Mouse (Mus musculus): ENCODE measurements around the gene Mpnd.

Gene Mpnd

DNA sequence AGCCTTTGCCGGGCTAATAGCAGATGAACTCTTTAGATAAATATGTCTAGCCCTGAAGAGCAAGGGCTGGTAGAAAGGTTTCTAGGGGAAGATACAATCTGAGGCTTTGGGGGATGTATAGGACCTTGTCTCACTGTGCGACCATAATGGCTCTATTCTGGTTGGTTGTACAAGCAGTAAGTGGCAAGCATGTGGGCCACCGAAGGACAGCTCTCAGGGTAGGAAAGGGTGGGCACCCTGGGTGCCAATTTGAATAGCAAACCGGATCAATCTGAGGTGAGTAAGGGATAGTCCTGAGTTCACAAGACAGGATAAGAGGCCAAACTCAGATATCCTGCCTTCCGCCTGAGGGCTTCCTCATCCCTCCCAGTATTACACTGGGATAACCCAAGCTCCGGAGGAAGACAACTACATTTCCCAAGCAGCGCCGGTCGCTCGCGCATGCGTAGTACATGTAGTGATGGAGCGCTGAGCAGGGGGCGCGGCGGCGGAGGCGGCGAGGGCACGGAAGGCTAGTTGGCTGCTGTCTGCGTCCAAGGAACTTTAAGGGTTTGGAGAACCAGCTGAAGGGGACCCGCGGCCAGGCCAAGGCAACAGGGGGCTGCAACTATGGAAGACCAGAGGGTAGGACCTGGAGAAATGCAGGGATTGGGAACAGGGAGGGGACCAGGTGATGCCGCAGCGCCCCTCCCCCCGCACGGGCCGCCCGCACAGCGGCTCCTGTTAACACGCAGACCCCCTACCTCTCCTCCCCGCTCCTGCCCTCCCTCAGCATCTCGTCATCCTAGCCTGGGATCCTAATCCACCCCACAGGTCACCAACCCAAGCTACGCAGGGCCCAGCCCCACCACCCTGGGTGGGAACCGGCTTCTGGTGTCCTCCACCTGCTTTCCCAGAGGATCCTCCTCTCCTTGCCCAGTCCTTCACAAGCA is 19.2 kb upstream of the Mpnd start, which contains the start of gene Fsd1:
Fsd1 (plus strand) TSS at position 480 of the 932 bp plus-strand sequence.
- peak; percentile 25 for DNase-seq (ENCODE audit: low read depth)

DNA sequence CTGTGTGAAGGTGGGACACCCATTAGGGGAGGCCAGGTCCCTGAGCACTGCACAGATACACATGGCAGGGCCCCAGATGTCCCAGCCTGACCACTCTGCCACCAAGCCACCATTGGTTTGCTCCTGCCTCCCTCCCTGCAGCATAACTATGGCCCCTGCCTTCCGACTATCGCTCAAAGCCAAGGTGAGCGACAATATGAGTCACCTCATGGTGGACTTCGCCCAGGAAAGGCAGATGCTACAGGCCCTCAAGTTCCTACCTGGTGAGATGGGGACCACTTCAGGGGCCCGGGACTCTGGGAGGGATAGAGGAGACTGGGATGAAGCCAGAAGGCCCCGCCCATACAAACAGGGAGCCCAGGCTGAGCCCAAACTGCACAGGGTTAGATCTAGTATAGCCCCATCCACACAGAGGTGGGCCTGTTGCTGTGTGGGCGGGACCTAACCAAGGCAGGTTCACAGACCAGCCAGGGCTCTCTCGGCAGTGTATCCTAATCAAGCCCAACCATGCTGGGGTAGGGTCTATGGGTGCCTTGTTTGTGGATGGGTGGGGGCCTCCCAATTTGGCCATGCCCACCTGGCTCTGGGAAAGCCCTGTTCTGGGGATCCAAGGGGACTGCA is 15.1 kb upstream of the Mpnd start:
- no peak for DNase-seq (ENCODE audit: low read depth)

DNA sequence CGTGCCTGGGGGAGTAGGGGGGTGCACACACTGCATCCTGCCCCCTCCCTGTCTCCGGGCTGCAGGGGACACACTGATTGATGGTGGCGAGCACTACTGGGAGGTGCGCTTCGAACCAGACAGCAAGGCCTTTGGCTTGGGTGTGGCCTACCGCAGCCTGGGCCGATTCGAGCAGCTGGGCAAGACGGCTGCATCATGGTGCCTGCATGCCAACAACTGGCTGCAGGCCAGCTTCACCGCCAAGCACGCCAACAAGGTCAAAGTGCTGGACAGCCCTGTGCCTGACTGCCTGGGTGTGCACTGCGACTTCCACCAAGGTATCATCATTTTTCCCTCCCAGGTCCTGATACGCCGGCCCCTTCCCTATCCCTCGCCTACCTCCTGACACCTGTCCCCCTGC is 9.5 kb upstream of the Mpnd start:
- DNase-seq (ENCODE audit: low read depth), result no peak

DNA sequence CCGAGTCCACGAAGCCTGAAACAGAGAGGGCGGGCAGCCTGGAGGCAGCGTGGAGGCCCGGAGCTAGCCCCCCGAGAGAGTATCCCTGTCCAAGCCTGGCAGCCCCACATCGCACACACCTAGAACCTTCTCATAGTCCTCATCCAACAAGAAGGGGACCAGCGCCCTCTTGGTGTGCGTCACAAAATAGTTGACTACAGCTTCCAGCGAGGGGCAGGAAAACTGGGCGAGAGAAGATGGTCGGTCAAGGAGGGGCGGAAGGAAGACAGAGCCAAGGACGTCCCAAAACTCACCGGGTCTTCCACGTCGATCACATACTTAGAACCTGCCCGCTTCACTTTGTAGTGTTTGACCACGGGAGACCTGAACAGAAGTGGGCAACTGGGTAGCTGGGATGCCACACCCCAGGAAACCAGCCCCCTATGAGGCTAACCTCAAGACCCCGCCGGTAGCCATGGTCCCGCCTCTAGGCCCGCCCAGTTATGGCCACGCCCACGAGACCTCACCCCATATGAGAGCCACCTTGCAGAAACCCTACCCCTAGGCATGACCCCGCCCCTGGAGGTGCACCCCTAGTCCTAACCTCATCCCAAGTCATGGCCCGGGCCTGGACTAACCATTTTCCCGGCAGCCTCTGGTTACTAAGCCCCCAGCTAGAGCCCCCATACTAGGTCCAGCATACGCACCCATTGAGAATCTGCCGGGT is 5.6 kb upstream of the Mpnd start:
- DNase-seq (ENCODE audit: low read depth), result no peak

DNA sequence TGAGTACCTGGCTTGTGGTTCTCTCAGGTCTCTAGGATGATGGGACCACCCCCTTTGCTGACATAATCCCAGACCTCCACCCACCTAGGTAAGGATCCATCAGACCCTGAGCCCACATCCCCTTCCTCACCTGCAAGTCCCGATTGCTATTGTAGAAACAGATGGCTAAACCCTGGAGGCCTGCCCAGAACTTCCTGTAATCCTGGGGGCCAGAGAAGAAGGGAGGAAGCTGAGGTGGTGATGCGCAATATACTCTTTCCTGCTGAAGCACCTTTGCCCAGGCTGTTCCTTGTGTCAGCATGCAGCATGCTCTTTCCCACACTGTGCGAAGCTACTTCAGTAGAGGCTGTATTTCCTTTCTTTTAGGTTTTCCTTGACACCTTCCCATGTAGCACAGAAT is 2.5 kb upstream of the Mpnd start:
- no peak for DNase-seq (ENCODE audit: low read depth)

DNA sequence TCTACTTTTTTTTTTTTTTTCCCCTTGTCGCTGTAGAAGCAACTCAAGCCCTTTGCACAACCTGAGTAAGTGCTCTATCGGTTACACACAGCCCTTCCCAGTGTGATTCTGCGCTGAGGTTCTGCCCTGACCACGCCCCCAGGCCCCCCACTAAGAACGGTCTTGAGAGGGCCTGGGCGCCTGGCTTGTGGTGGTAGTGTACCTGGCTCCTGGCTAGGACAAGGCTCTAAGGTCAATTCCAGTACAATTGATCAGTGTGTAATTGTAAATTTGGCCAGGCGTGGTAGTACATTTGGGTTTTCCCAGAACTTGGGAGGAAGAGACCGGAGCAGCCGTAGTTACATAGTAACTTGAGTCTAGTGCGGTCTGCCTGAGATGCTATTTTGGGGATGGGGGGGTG is 1.4 kb downstream of the Mpnd start:
- no peak for DNase-seq (ENCODE audit: low read depth)

DNA sequence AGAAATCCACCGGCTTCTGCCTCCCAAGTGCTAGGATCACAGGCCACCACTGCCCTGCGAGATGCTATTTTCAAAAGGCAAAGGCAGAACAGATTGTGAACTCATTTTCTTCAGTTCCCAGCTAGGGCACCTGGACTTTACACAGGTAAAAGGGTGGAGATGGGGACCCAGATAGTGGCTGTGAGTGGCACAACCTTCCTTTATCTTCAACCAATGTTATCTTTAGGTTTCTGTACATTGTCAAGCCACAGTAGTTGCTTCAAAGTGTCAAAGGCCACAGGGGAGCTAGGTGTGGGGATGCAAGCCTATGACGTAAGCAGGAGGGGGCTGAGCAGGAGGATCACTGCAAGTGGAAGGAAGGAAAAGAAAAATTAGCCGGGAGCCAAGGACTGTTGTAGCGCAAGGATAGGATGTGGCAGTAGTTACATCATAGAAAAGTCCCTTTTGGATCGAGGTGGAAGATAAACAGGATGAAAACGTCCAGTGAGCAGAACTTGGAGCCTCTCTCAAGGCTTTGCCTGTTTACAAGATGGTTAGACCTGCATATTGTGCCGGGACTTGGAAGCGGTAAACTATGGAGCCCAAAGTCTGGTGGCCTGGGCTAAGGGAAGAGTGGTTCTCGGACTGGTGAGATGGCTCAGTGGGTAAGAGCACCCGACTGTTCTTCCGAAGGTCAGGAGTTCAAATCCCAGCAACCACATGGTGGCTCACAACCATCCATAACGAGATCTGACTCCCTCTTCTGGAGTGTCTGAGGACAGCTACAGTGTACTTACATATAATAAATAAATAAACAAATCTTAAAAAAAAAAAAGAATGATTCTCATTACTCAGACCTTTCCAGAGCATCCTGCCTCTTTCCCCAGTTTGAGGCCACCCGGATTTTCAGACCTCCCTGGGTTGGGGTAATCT is 2.2 kb downstream of the Mpnd start:
- DNase-seq (ENCODE audit: low read depth), result peak; percentile 42

DNA sequence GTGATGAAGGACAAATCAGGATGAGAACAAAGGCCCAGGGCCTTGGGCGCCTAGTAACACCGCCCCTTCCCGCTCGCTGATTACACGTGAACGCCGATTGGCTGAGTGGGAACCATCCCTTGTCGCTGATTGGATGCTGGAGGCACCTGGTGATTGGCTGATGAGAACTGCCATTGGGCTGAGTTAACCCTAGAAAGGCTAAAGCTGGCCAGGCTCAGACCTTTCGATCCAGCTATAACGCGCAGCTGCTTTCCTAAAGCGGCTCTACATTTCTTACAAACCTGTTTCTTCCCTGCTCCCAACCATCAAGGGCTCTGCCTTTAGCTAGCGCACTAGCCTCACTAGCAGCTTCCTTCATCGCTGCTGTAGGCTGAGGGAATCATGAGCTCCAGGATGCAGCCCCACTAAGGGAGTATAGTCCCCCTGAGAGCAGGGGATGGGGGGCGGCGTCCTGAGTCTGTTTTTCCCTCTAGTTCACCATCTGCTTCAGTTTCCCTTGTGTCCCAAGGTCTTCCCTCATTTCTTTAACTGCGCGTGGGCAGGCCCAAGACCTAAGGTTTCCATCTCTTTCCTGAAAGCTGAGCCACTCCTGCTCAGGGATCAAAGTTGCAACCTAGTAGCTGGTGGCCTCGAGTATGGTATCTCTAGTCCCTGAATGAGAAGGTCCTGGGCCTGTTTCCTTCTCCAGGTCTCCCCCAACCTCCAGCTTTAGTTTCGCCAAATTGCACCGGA is 3.0 kb downstream of the Mpnd start:
- peak; percentile 96 for DNase-seq (ENCODE audit: low read depth)

DNA sequence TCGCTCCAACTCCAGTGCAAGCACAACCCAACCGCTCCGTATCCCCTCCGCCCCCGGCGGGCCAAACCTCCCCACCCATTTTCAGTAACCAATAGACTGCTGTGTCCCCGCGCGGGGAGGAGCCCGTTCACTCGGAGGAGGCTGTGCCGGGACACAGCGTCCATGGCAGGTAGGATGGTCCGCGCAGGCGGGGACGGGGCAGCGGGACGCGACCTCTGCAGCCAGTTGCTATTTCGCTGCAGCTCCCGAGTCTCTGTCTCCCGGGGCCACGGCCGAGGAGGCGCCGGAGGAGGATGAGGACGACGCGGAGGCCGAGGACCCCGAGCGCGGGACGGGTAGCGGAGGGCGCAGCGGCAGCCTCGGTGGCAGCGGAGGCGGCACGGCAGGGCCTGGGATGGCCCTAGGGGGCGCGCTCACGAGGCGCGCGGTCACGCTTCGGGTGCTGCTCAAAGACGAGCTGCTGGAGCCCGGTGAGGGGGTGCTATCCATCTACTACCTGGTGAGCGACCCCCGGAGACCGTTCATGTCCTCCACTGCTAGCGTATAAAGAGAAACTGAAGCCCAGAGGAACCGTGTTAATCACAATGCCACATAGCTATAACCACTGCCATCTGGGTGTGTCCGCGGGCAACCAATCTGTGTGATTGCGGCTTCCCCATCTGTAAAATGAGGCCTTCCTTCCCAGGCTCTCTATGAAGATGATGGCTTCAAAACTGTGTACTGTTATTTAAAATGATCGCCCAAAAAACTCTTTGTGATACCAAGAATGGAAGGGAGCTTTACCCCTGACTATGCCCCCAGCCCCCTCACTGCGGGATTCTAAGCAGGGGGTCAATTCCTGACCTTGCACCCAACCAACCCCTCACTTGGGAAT is 3.8 kb downstream of the Mpnd start:
- peak; percentile 96 for DNase-seq (ENCODE audit: low read depth)

DNA sequence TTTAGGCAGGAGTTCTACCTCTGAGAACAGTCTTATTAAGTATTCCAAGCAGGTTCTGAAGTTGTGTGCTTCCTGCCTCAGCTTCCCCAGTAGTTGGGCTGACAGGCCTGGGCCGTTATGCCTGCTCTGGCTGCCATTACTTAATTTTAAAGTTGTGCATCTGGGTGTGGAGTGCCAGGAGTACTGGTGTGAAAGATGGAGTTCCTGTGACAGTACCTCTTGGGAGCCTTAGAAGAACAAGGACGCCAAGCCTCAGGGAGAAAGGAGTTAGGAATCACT is 4.4 kb downstream of the Mpnd start:
- DNase-seq (ENCODE audit: low read depth), result no peak

DNA sequence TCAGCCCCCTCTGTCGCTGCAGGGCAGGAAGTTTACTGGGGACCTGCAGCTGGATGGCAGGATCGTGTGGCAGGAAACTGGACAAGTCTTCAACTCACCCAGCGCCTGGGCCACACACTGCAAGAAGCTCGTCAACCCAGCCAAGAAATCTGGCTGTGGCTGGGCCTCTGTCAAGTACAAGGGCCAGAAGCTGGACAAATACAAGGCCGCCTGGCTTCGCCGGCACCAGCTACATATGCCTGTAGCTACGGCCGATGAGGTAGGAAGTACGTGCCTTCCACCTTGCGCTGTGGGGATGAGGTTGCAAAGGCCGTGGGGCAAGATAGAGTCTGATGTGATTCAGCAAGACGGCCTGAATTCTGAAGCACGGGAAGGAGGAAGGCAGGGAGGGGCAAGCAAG is 4.7 kb downstream of the Mpnd start:
- DNase-seq (ENCODE audit: low read depth), result peak; percentile 35

DNA sequence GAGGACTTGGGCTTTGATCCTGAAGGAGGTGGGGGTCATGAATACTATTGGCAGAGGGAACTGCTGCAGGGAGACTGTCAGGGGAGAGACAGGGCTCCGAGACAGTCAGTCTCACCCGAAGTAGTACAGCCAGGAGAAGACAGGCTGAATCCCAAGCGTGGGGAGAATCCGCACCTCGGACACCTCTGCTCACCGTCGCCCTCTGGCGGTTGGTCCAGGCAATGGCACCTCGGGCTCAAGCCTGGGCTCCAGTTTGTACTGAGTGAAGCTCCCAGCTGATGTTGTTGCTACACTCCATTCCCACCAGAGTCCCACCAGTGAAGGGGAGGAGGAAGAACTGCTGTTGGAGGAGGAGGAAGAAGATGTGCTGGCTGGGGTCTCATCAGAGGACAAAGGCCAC is 5.2 kb downstream of the Mpnd start:
- DNase-seq (ENCODE audit: low read depth), result peak; percentile 85

DNA sequence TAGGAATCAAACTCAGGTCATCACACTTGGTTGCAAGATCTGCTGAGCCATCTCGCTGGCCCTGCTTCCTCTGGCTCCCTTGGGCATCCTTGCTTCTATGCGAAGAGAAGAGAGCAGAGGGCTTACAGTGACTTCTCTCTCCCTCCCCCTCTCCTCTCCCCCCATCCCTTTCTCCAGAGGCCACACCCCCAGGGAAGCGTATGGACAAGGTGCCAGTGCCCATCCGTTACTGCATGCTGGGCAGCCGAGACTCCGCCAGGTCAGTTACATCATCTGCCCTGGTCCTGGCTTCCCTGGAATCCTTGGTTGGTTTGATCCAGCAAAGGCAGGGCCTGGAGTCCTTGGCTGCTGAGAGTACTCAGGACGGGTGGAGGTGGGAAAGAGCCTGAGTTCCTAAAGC is 5.9 kb downstream of the Mpnd start:
- DNase-seq (ENCODE audit: low read depth), result no peak

DNA sequence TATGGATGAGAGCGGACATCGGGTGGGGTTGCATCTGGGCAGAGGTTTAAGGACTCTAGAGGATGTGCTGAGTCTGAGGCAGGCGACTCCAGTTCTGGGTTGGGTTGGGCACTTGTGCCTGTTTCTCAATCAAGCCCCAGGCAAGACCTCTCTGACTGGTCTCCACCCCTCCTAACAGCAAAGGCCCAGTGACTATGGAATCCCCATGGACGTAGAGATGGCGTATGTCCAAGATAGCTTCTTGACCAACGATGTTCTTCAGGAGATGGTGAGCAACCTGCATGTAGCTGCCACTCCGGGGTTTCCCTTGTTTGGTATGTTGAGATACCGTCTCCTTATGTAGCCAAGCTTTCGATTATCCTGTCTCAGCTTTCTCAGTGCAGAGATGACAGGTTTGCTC is 9.8 kb downstream of the Mpnd start:
- DNase-seq (ENCODE audit: low read depth), result no peak

DNA sequence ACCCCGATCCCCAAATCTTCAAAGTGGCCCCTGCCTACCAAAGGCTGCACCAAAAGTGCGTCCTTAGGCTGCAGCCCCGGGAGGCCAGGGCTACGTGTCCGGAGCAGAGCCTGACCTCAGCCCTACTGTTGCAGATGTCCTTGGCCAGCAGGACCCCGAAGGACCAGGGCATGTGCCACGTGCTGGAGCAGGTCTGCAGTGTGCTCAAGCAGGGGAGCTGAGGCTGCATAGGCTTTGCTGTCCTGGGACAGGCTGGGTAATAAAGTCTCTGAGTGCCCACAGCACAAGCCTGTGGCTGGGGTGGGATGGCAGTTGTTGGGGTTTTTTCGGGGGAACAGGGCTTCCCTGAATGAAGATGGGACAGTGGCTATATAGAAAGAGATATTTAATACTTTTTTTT is 10.9 kb downstream of the Mpnd start:
- DNase-seq (ENCODE audit: low read depth), result no peak

DNA sequence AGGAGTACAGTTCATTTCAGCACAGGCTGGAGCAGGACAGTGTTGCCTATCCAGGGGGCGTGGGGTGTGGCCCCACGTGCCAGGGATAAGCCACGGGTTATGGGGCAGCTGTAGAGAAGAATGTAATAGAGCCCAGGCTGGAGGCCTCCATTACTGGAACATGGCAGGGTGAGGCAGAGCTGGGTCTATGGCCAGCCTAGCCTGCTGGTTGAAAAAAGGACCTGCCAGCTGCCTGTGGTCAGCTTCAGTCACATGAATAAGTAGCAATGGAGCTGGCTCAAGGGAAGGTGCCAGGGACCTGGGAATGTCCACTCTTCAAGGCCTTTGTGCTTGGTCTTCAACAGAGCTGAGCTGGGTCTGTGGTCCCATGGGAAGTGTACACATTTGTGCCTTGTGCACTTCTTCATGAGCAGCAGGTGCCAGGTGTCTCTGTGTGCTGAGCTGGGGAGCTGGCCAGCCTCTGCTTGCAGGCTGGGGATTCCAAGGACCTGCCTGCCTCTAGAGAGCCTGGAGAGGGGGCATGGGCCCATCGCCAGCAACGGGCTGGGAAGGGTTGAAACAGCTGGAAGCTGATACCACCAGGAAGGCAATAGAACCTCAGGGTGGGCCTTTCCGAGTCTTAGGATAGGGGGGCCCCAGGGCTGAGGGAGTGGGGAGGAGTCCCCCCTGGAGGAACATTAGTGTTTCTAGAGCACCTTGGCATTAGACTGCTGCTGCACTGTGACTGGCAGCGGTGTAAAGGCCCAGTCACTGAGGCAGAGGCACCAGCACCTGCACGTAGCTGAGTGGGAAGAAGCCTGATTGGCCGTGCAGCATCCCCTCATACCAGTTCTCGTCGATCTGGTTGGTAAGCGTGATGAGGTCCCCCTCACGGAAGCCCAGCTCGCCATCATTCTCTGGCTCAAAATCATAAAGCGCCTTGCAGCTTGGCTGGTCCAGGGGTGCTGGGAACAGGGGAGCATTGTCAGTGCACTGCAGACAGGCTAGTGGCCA is 11.6 kb downstream of the Mpnd start:
- no peak for DNase-seq (ENCODE audit: low read depth)

DNA sequence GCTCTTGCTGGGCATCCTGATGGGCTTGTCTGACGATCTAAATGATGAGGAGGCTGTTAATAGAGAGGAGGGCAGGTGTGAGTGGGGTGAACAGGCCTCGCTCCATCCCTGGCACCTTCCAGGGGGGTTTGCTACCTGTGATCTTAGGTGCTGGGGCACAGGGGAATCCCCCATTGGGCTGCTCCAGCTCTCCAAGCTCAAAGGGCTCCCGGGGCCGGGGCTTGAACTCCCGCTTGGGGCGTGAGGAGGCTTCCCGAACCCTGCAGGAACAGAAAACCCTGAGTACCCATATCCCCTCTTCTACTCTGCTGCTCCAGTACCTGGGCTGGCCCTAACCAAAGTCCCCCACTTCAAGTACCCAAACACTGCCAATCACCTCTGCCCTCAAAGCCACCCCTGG is 12.3 kb downstream of the Mpnd start:
- no peak for DNase-seq (ENCODE audit: low read depth)

DNA sequence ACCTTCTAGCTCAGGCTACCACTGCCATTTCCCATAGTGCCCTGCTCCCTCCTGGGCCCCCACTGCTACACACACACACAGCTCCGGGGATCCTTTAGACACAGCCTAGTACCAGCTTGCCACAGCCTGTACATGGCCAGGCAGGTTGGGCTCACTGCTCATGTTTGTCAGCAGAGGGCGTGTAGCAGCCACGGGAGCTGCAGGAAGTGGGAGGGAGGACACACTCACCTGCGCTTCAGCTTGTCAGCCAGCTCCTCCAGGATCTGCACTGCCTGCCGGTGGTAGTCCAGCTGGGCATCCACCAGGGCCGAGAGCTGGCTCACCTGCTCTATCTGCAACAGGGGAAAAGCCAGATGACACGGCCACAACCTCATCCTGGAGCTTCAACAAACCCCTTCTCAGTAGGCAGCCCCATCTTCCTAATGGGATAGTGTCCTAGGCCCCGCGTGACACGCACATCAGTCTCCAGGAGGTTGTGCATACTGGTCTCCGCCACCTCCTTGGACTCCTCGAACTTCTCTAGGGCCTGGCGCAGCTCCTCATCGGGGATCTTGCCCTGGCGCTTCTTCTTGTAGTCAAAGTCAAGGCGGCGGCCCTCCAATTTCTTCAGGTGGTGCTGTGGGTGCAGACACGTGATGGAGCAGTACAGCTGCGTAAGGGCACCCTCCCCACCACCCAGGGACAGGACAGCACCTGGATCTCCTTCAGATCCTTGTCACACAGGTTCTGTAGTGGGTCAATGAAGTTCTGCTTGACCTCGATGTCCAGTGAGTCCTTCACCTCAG is 13.0 kb downstream of the Mpnd start:
- DNase-seq (ENCODE audit: low read depth), result peak; percentile 68
